Mouse (Mus musculus): ENCODE measurements at regions not wholly inside any gene's neighbourhood (a gene's known extent, or its start where the extent isn't known, plus 50 kb on each side); places are given as distances from the start of the nearest gene placed in this dataset.

DNA sequence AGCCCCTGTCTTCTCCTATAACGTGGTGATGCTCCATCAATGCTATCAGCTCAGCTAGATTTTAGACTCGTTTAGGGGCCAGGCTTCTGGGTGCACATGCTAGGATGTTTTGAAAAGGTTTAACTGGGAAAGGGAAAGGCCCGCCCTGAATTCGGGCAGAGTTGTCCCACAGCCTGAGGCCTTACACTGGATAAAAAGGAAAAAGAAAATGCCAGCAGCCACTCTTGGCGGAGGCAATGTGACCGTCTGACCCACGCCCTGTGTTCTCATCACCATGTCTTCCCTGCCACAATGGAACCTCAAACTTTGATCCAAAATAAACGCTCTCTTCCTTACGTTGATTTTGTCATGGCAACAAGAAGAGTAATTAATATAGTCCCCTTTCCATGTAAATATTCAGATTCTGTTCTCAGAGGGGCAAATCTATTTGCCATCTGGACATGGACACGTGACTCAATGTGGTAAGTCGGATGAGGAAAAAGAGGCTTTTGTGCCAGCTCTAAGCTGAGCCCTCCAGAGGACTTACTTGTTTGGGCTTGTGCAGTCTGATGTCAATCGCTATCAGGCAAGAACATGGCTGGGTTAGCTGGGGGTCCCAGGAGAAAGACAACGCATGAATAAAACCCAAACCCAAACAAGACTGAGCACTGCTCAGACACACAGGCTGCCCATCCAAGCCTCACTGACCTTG is 253.4 kb upstream of the Hnrnpa3 start:
- DNase-seq (ENCODE audit: low read depth in 2 of 2, low spot score in 2 of 2) = no peak

DNA sequence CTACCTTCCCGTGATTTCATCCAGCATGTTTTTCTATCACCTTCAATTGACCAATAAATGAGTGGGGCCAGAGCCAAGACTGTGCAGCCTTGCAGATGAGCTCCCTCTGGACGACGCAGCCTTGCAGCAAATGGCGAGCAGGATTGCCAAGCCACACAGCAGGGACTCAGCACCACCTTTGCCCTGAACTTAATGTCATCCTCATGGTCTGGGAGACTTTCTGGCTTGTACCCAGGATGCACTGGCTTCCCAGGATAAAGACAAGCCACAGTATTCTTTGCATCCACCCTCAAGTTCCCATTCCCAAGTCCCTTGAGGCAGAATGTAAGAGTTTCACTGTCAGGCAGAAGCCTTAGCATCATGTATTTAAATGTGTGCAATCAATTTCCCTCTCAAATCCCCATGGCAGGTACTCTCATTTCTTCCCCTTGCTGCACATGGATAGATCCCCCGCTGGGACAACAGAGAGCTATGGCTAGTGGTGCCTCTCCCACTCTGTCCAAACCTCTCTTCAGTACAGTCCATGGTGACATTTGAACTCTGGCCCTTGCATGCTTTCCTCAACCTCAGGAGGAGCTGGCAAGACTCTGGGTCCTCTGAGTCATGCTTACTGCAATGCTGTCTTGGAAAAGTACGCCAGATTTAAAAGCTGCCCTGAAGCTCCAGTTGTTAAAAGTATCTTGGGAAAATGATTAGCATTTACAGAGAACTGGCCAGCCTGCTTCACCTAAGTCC is 252.2 kb upstream of the Hnrnpa3 start:
- DNase-seq (ENCODE audit: low read depth in 2 of 2, low spot score in 2 of 2) = no peak

DNA sequence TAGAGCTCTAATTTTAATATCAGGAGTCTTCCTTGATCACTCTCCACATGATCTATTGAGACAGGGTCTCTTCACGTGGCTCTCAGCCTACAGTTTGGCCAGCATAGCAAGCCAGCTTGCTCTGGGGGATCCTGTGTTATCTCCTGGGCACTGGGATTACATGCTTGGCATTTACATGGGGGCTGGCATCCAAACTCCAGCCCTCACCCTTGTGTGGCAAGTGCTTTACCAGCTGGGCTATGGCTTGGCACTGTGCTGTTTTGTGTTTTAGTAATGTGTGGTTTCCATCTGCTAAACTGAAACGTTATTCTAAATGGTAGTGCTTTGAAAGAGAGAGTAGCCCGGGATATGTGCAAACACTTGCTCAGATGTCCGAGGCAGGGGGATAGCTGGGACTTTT is 251.5 kb upstream of the Hnrnpa3 start:
- DNase-seq (ENCODE audit: low read depth in 2 of 2, low spot score in 2 of 2) = no peak

DNA sequence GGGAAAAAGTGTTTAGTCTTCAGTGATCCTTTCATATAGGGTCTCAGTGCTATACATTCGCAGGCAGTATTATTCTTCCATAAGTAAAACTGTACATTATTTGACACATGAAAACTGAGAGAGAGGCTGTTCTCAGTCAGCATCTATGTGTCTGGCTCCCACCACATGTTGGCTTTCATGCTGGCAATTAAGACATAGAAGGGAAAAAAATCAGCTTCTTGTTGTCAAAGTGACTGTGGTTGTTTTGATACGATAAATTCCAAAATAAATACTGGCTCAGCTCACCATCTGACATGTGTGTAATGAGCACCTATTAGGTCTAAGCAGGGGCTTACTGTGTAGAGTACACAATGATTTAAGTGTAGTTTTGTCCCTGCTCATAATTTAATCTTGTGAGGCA is 251.0 kb upstream of the Hnrnpa3 start:
- DNase-seq (ENCODE audit: low read depth in 2 of 2, low spot score in 2 of 2) = no peak

DNA sequence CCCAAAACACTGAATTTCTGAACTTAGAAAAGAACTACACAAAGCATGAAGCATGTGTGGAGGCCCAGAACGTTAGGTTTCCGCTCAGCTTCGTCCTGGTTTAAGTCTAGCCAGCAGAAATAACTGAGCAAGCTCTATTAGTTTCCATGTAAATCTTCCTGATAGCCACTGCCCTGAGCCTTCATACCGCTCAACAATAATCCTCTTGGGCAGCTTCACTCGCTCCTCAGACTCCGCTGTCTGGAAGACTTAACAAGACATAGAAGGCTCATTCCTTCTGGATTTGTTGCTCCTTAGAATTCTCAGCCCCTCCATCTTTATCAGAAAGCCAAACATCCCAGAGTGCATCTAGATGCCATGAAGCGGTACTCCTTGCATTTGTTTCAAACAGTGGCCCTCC is 249.3 kb upstream of the Hnrnpa3 start:
- DNase-seq (ENCODE audit: low read depth in 2 of 2, low spot score in 2 of 2) = no peak

DNA sequence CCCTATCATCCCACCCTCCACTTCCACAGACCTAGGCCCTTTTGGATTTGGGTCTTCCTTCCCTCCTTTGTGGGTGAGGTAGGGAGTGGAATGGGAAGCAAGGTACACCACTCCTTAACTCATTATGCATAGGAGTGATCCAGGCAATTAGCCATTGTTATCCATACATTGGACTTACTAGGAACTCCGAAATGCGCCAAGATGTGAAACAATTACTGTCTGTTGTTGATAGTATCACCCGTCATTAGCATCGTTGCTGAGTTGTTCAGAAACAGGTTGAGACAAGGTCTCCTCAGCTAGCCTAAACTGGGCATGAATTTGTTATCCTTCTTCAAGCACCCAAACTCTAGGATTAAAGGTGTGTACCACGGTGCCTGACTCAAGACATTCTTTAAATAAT is 246.3 kb upstream of the Hnrnpa3 start:
- no peak for DNase-seq (ENCODE audit: low read depth in 2 of 2, low spot score in 2 of 2)

DNA sequence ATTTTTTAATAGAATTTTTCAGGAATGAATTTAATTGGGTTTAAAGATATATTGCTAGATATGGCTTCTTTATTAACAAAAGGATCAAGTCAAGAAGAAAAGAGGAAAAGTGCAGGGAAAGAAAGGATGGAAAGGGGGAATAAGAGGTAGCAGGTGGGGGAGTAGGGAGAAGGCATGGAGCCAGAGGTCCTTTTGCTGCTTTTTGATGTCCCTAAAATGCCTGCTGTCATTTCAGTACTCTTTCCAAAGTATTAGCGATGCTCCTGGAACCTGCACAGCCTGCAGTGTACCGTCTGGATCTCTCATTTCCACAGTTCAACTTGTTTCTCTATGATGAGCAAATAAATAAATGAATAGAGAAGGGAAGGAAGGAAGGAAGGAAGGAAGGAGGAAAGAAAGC is 240.4 kb upstream of the Hnrnpa3 start:
- DNase-seq (ENCODE audit: low read depth in 2 of 2, low spot score in 2 of 2) = no peak

DNA sequence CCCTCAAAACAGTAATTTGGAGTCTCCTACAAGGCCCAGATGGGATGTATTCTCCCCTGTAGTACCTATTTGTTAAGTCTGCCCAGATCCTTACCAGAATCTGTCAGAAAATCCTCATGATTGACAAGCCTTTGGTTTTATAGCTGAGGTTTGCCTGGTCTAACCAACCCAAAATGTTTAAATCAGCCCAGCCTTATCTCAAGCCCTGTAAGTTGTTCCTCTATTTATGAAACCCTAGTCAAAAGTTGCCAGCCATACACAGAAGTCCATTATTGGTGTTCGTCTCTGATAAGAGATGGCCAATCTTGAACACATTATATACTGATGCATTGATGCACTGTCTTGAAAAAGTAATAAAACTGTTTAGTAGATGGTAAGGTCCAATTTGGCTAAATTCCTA is 239.9 kb upstream of the Hnrnpa3 start:
- no peak for DNase-seq (ENCODE audit: low read depth in 2 of 2, low spot score in 2 of 2)

DNA sequence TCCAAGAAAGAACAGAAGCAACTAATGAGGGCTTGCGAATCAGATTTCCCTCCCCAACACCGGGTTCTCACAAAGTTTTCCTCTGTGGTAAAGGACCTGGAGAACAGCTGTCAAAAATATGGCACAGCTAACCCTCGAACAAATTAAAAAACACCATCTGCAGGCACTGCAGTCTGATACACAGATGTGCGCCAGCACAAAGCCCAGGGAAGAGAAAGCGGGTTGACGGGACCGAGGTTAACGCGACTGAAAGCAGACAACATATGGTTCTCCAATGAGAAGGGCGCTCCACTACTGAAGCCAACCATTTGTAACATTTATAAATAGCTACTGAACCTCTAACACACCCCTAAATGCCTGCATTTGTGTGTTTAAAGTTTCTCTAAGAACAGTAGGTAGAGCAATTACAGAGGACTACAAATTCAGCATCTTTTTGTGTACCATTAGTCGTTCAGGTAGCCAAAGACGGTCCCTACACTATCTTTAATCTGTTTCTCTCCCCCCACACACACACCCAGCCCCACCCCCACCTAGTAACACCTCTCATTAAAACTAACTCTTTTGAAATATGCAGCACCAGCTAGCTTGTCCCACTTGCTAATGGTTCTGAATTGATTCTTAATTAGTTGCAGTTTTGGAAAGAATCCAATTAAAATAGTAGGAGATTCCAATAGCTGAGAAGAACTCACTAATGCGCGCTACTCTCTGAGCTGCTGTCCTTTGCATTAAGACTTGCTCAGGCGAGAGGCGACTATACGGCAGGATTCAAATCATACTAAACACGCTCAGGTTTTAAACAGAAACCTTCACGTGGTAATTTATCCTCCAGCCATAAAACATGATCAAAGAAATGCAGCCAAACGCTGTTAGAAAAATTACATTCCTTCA is 236.0 kb upstream of the Hnrnpa3 start:
- no peak for DNase-seq (ENCODE audit: low read depth in 2 of 2, low spot score in 2 of 2)

DNA sequence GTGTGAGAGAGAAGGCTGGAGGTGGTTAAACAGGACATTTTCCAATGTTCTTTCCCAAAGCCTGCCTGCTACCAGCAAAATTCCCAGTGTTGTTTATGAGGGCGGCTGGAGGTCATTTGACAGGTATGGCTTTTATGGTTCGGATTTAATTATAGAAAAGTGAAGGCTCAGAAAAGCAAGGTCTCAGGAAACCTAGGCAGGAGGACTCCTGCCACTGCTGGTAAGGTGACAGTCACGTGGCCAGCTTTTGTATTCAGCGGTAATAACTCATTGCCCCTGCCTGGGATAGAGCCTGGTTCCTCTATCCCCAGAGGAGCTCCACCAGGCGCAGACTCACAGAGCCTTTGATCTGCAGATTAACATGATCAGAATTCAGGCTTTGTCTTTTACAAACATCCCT is 235.2 kb upstream of the Hnrnpa3 start:
- no peak for DNase-seq (ENCODE audit: low read depth in 2 of 2, low spot score in 2 of 2)

DNA sequence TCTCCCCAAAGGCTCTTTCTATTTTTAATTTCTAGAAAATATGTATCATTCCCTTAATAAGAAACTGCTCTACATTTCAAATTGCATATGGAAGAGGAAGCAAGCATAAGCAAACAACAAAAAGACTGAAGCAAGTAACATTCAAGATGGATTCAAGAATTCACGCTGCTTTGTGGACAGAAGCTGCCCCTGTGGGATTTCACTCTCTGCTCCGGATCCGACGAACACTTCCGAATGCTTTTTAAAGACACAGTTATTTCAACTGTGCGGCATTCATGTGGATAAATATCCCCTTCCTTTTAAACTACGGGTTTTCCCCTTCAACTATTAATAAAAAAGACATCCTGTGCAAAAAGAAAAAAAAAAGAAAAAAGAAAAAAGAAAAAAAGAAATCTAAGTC is 234.7 kb upstream of the Hnrnpa3 start:
- no peak for DNase-seq (ENCODE audit: low read depth in 2 of 2, low spot score in 2 of 2)

DNA sequence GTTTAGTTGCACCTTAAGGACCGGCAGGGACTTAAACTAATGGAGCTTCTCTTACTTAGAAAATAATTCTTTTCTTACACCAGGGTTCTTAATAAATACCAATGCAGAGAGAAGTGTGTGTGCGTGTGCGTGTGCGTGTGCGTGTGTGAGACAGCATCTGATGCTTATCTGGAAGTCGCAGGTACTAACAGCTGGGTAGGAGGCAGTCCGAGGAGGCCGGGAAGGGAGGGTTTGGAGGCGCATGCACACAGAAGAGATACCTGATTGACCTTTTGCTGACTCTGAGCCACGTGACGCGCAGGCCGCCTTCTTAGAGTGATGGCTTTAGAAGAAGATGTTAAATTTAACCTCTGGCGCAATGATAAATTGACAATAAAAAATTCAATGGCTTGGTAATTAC is 234.2 kb upstream of the Hnrnpa3 start:
- DNase-seq (ENCODE audit: low read depth in 2 of 2, low spot score in 2 of 2) = no peak

DNA sequence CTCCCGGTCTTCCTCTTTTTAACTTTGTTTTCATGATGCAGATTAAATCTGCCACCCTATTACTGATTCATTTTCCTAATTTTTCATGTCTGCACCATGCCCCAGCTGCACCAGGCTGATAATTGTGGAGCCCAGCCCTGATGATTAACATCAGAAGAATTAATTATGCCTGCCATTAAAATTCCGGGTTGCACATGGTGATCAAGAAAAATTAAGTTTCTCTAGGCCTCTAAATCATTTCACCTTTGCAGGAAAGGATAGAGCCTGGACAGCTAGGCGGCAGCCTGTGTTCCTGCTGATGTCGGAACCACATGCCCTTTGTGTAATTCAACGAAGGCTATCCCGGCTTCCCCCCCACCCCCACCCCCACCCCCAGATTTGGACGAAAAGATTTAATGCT is 233.7 kb upstream of the Hnrnpa3 start:
- no peak for DNase-seq (ENCODE audit: low read depth in 2 of 2, low spot score in 2 of 2)

DNA sequence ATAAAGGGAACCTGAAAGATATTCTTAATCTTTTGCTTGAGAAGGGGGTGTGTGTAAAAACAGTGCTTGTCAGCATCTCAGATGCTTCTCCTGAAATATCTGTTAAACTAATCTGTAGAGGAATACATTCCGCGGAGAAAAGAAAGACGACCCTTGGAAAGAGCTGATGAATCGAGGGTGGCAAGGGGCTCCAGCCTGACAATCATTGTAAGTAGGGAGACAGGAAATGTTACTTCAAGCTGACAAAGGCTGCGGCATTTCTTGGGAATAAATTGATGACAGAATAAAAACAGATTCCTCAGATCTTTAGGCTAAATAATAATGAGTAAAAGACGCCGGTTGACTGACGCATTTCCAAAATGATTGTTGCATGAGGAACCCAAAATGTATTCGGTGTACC is 233.3 kb upstream of the Hnrnpa3 start:
- DNase-seq (ENCODE audit: low read depth in 2 of 2, low spot score in 2 of 2) = no peak

DNA sequence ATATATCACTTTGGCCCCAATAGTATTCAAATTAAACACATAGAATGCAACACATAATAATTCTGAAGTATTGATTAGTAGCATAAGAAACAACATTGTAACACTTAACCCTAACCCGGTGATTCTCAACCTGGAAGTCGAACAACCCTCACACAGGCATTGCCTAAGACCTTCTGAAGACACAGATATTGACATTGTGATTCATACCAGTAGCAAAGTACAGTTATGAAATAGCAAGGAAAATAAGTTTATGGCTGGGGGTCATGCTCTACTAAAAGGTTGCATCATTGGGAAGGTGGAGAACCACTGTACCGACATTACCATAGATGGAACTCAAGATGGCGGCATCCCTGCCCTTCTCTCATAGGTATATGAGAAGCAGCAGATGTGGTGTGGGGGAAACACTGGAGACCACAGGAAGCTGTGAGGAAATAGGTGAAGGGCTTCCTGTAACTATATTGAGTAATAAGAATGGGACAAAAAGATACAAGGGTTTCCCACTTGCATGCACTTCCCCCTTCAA is 231.1 kb upstream of the Hnrnpa3 start:
- no peak for DNase-seq (ENCODE audit: low read depth in 2 of 2, low spot score in 2 of 2)

DNA sequence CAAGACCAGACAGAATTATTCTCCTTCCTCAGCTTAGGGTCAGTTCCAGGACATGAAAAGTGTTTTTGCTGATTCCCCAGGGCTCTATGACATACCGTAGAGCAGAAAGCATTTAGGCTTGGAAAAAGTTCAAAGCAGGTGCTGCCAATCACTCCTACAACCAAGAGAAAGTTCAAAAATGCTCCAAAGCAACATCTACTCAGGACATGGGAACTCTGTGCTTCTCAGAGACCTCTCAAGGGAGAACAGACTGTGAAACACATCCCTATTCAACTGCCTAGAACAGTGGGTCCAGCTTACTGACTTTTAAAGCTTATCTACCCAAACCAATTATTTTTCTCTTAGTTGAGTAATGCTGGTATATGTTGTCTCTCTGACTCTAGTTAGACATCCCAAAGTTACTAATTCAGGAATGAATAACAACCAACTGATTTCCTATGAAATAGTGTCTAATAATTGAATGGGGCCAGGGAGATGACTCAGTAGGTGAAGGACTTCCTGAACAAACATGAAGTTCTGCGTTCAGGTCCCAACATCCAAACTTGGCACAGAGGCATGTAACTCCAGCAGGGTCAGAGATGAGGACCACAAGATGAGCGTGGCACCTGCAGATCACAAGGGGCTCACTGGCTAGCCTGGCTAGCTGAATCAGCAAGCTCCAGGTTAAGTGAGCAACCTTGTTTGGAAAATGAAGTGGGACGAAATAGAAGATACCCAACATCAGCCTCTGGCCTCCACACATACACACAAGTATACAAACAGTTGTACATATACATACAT is 228.7 kb upstream of the Hnrnpa3 start:
- no peak for DNase-seq (ENCODE audit: low read depth in 2 of 2, low spot score in 2 of 2)

DNA sequence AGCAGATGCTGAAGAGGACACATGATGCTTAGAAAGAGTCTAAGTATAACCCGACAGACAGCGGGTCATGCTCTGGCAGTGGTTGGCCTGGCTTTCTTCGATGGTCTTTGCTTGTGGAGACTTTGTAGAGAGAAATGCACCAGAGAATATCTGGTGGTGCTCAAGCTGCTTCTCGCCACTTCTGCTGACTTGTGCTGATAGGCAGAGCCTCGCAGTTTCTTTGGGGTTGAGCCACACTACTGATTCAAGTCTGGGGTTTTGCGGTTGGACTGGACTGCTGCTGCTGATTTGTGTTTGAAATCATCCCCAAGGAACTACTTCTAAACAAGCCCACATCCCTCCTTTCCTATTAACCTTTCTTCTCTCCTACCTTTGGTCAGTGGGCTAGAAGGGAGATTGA is 227.1 kb upstream of the Hnrnpa3 start:
- no peak for DNase-seq (ENCODE audit: low read depth in 2 of 2, low spot score in 2 of 2)

DNA sequence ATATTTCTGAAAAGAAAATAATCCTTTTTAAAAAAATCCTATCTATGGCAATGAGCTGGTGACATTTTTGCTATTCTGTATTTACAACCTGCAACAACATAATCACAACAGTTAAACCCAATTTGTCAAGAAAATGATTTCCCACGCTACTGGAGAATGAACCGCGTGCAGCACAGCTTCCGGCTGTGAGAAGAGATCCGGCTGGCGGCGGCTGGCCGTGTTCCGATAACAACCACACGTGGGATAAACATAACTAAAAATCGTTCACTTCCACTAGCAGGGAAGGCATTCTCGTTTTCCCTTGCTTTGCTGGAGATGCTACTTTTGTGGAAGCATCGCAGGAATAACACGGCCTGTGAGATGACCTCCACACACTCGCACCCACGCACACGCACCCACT is 224.5 kb upstream of the Hnrnpa3 start:
- DNase-seq (ENCODE audit: low read depth in 2 of 2, low spot score in 2 of 2) = no peak

DNA sequence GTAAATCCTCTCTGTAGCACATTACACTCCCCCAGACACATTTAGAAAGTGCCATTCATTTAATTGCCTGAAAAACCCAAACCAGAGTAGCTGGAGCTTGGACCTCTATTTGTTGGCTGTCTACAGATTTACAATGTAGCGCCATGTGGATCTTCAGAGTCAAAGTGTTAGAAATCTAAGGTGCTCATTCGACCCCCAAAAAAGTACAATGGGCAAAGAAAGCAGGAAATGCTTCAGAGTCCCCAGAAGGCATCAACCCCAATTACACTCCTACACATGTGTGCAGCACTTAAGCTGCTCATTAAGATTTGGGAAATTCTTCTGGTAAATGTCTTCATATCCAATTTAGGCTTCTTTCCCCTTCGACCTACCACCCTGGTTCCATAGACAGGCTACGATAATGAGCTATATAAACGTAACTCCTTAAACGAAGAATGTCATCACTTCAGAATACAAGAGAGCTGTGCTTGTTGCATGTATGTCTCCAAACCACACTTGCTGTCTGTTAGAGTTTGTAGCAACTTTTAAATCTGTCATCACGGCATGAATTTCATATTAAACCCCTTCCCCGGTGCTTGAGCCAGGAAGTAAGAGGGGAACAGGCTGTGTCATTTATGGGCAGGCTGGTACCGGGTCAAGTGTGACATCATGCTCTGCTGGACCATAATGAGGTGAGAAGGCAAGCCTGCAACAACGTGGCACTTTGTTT is 219.4 kb upstream of the Hnrnpa3 start:
- no peak for DNase-seq (ENCODE audit: low read depth in 2 of 2, low spot score in 2 of 2)

DNA sequence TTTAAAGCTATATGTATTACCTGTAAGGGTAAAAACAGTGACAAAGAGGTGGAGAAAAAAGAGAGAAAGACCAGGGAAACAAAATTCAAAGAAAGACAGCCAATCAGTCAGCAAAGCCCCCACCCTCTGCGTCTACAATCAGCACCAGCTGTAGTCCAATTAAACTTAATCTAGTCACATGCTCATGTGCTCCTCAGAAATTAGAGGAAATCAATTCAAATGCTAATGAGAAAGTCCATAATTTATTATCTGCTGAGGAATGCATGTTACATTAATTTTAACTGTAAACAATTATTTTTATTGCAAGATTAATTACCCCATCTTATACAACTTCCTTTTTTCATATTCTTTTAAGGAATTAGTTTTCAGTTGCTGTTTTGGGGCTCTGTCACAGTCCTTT is 216.4 kb upstream of the Hnrnpa3 start:
- DNase-seq (ENCODE audit: low read depth in 2 of 2, low spot score in 2 of 2) = no peak

Measured in CD8-positive naive resting alpha-beta T cell, adult 2 months (primary cell).